Mouse (Mus musculus) ES-CJ7 (cell line): ENCODE measurements around the gene Psmd3.
A peak's percentile ranks its signal among the peaks of the same experiment; 100 is the strongest.

Experiments used
- DNase-seq: peaks from one replicate; pipeline ENCODE4 v3.0.0; 2011; ENCODE audit warnings: low read depth, low spot score

Gene Psmd3

GRCm38 (mm10) chr11:98681786-98682745 lies at the start of gene Psmd3:
Gene Psmd3, plus strand, starts transcription at chr11:98682554.
- peak; percentile 100 for DNase-seq

GRCm38 (mm10) chr11:98635312-98635970 lies 46.9 kb upstream of the Psmd3 start:
- DNase-seq: peak; percentile 25

GRCm38 (mm10) chr11:98637501-98637900 lies 44.9 kb upstream of the Psmd3 start:
- DNase-seq: no peak

GRCm38 (mm10) chr11:98640091-98640490 lies 42.3 kb upstream of the Psmd3 start:
- no peak for DNase-seq

- DNase-seq: no peak
Measured at GRCm38 (mm10) chr11:98644757-98645156, 37.6 kb upstream of the Psmd3 start.

- DNase-seq: no peak
Measured at GRCm38 (mm10) chr11:98645946-98646345, 36.4 kb upstream of the Psmd3 start.

GRCm38 (mm10) chr11:98646459-98646858 lies 35.9 kb upstream of the Psmd3 start, which contains the start of gene Gsdma2:
Gene Gsdma2, plus strand, starts transcription at chr11:98646759.
- DNase-seq: no peak

- DNase-seq: peak; percentile 73
Measured at GRCm38 (mm10) chr11:98655076-98655475, 27.3 kb upstream of the Psmd3 start.

- peak; percentile 77 for DNase-seq
Measured at GRCm38 (mm10) chr11:98660517-98660916, 21.8 kb upstream of the Psmd3 start.

- no peak for DNase-seq
Measured at GRCm38 (mm10) chr11:98664091-98664490, 18.3 kb upstream of the Psmd3 start, which contains the start of gene Gsdma. Gene Gsdma, plus strand, starts transcription at chr11:98664351.

GRCm38 (mm10) chr11:98668984-98669383 lies 13.4 kb upstream of the Psmd3 start:
- DNase-seq: no peak

GRCm38 (mm10) chr11:98671284-98671815 lies 11.0 kb upstream of the Psmd3 start:
- no peak for DNase-seq

GRCm38 (mm10) chr11:98671857-98672256 lies 10.5 kb upstream of the Psmd3 start:
- DNase-seq: no peak

- DNase-seq: no peak
Measured at GRCm38 (mm10) chr11:98672482-98672881, 9.9 kb upstream of the Psmd3 start.

GRCm38 (mm10) chr11:98673136-98673535 lies 9.2 kb upstream of the Psmd3 start:
- peak; percentile 69 for DNase-seq

GRCm38 (mm10) chr11:98675829-98676363 lies 6.5 kb upstream of the Psmd3 start:
- no peak for DNase-seq

GRCm38 (mm10) chr11:98680023-98680422 lies 2.3 kb upstream of the Psmd3 start:
- DNase-seq: peak; percentile 53

- peak; percentile 91 for DNase-seq
Measured at GRCm38 (mm10) chr11:98680595-98680994, 1.8 kb upstream of the Psmd3 start.

- DNase-seq: no peak
Measured at GRCm38 (mm10) chr11:98681186-98681585, 1.2 kb upstream of the Psmd3 start.

GRCm38 (mm10) chr11:98682811-98683210 lies 457 bp downstream of the Psmd3 start:
- DNase-seq: no peak

- no peak for DNase-seq
Measured at GRCm38 (mm10) chr11:98685642-98686041, 3.3 kb downstream of the Psmd3 start.

GRCm38 (mm10) chr11:98686976-98687375 lies 4.6 kb downstream of the Psmd3 start:
- no peak for DNase-seq
